Mouse (Mus musculus): ENCODE data around the gene Rgl1. TPM values are rescaled to one million over a fixed set of nuclear protein-coding genes. Genes with fewer than 3 reads are reported as not detected.

Rgl1 gene
- polyA plus RNA-seq, 1 experiment from 2014 or later, result 23.0 TPM

DNA sequence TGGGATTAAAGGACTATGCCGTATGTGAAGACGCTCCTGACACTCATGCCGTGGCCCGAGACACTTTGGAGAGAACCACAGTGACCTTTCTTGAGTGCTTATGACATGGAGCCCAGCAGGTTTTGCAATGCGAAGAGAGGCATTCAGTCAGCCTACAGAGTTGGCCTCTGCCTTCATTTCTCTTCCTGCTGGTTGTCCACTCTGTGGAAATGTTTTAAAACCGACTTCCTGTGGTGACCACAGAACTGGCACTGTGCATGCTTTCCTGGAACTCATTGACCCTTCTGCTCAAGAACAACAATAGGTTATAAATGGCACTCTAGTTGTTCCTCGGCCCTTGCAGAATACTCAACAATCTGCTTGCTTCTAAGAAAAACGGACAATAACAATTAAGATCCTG lies 166.8 kb downstream of the Rgl1 start:
- Histone ChIP-seq H3K4me2 (replicated peaks; ENCODE audit: low read depth) (no peak overlapping the region), H3K4me1 (replicated peaks; ENCODE audit: control insufficient read depth, insufficient read depth) (no peaks in the 10 kb centered on the region), H3K27me3 (ENCODE audit: control insufficient read depth, insufficient read depth, low read length) (no peaks in the 10 kb centered on the region), H3K27ac (replicated peaks) (no peak overlapping the region), H3K9me3 (ENCODE audit: control insufficient read depth, low read length) (no peaks in the 10 kb centered on the region), H3K36me3 (ENCODE audit: control insufficient read depth, insufficient read depth, low read length) (no peaks in the 10 kb centered on the region), H3K4me3 (ENCODE audit: low read depth, low read length) (no peak overlapping the region), H3K9ac (ENCODE audit: low read length) (no peak overlapping the region)
- DNase-seq (ENCODE audit: low spot score) (no peak), ATAC-seq (ENCODE audit: low FRiP score, low TSS enrichment) (no peak)
- TF ChIP-seq EP300 (optimal IDR thresholded peaks at IDR 0.05) (no peak), CTCF (IDR thresholded peaks at IDR 0.05; ENCODE audit: low read depth) (no peak)
- 62% methylated on average over 8 of the region's 8 CpGs for WGBS

DNA sequence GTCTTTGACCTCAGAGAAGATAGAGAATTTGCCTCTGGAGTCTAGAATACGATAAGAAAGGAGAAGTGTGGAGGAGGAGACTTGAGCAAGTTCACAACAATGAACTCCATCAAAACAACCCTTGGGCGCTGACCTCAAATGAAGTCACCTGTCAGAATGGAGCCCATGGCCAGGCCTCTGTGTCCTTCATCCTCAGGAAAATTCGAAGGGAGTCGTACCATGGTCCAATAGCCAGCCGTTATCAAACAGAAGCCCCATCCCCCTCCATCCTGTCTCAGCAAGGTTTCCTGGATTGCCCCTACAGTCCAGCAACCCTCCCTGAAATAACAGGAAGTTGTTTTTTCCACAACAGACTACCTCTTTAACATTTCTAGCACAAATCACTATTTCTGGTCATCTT lies 171.5 kb downstream of the Rgl1 start:
- Histone ChIP-seq H3K36me3 (ENCODE audit: control insufficient read depth, insufficient read depth, low read length) (no peaks in the 10 kb centered on the region), H3K27ac (replicated peaks) (no peak overlapping the region), H3K4me3 (ENCODE audit: low read depth, low read length) (no peak overlapping the region), H3K27me3 (ENCODE audit: control insufficient read depth, insufficient read depth, low read length) (no peaks in the 10 kb centered on the region), H3K4me2 (replicated peaks; ENCODE audit: low read depth) (no peak overlapping the region), H3K4me1 (replicated peaks; ENCODE audit: control insufficient read depth, insufficient read depth) (no peaks in the 10 kb centered on the region), H3K9me3 (ENCODE audit: control insufficient read depth, low read length) (no peaks in the 10 kb centered on the region), H3K9ac (ENCODE audit: low read length) (no peak overlapping the region)
- TF ChIP-seq CTCF (IDR thresholded peaks at IDR 0.05; ENCODE audit: low read depth) (no peak), EP300 (optimal IDR thresholded peaks at IDR 0.05) (no peak)
- WGBS, result 80% methylated on average over 5 of the region's 5 CpGs
- no peak for ATAC-seq (ENCODE audit: low FRiP score, low TSS enrichment)
- no peak for DNase-seq (ENCODE audit: low spot score)

DNA sequence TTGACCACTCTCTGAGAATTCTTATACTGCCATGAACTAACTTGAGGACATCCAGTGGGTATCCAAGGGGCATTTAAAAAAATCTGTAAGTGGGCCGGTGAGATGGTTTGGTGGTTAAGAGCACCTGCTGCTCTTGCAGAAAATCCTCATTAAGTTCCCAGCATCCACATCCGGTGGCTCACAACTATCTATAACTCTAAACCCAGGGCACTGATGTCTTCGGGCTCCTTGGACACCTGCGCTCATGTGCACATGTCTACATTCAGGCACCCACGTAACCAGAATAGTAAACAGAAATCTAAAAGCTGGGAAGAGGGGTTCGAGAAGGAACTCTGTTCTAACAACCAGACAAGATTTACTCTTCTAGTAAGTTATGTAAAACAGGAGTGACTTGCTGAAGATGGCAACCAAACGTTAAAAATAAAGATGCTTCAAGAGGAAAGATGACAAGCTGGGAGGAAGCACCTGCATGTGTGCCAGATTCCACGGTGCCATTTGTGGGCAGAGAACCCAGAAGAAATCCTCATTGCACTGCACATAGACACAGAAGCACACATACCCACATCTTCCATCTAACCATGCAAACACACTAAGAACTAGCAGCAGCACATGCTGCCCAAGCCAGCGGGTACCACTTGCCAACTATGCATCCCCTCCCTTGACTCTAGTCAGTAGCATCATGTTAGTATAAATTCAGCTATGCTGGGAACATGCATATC lies 172.2 kb downstream of the Rgl1 start:
- H3K36me3 ChIP-seq (ENCODE audit: control insufficient read depth, insufficient read depth, low read length), result no peaks in the 10 kb centered on the region
- 85% methylated on average over 9 of the region's 9 CpGs for WGBS
- 0 out of 2 replicates have a peak, but pooled peaks cover 5% of the 10 kb centered on the region for H3K4me1 ChIP-seq (replicated peaks; ENCODE audit: control insufficient read depth, insufficient read depth)
- H3K4me3 ChIP-seq (ENCODE audit: low read depth, low read length), result no peak overlapping the region
- no peaks in the 10 kb centered on the region for H3K9me3 ChIP-seq (ENCODE audit: control insufficient read depth, low read length)
- H3K4me2 ChIP-seq (replicated peaks; ENCODE audit: low read depth), result no peak overlapping the region
- no peak for ATAC-seq (ENCODE audit: low FRiP score, low TSS enrichment)
- H3K27ac ChIP-seq (replicated peaks), result no peak overlapping the region
- no peak overlapping the region for H3K9ac ChIP-seq (ENCODE audit: low read length)
- TF ChIP-seq CTCF (IDR thresholded peaks at IDR 0.05; ENCODE audit: low read depth), result no peak
- no peak for TF ChIP-seq EP300 (optimal IDR thresholded peaks at IDR 0.05)
- no peak for DNase-seq (ENCODE audit: low spot score)
- no peaks in the 10 kb centered on the region for H3K27me3 ChIP-seq (ENCODE audit: control insufficient read depth, insufficient read depth, low read length)

DNA sequence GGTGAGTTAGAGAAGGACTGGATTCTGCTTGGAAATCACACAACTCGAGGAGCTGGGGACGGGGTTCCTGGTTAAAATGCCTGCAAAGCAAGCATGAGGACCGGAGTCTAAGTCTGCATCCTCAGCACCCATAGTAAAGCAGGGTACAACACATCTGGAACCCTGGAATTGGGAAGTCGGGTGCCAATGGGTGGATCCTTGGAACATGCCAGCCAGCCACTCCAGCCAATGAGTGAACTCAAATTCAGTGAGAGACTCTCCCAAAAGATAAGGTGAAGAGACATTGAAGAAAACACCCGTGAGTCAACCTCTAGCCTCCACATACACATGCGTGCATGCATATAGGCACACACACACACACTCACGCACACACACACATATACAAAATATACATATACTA lies 172.8 kb downstream of the Rgl1 start:
- Histone ChIP-seq H3K9me3 (ENCODE audit: control insufficient read depth, low read length) (no peaks in the 10 kb centered on the region), H3K36me3 (ENCODE audit: control insufficient read depth, insufficient read depth, low read length) (no peaks in the 10 kb centered on the region), H3K4me1 (replicated peaks; ENCODE audit: control insufficient read depth, insufficient read depth) (0 out of 2 replicates have a peak, but pooled peaks cover 5% of the 10 kb centered on the region), H3K9ac (ENCODE audit: low read length) (no peak overlapping the region), H3K27me3 (ENCODE audit: control insufficient read depth, insufficient read depth, low read length) (no peaks in the 10 kb centered on the region), H3K27ac (replicated peaks) (no peak overlapping the region), H3K4me3 (ENCODE audit: low read depth, low read length) (no peak overlapping the region), H3K4me2 (replicated peaks; ENCODE audit: low read depth) (no peak overlapping the region)
- 90% methylated on average over 7 of the region's 7 CpGs for WGBS
- TF ChIP-seq EP300 (optimal IDR thresholded peaks at IDR 0.05) (no peak), CTCF (IDR thresholded peaks at IDR 0.05; ENCODE audit: low read depth) (no peak)
- no peak for DNase-seq (ENCODE audit: low spot score)
- ATAC-seq (ENCODE audit: low FRiP score, low TSS enrichment), result no peak

DNA sequence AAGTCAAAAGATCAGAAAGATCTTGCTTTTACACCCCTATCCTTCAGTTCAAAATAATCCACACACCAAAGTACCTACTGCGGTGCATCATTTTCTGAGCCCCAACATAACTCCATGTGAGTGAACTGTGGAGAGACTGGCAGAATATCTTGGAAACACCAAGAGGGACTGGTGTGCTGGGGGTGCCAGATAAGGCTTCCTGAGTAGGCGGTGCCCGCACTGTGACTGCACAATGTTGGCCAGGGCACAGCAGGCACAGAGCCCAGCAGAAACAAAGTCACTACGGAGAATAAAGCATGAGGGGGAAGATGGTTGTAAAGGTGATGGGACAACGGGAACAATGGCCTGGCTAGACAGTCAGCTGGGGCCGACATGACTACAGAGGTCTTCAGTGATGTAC lies 173.5 kb downstream of the Rgl1 start:
- Histone ChIP-seq H3K9me3 (ENCODE audit: control insufficient read depth, low read length) (no peaks in the 10 kb centered on the region), H3K4me1 (replicated peaks; ENCODE audit: control insufficient read depth, insufficient read depth) (0 out of 2 replicates have a peak, but pooled peaks cover 5% of the 10 kb centered on the region), H3K9ac (ENCODE audit: low read length) (no peak overlapping the region), H3K4me2 (replicated peaks; ENCODE audit: low read depth) (no peak overlapping the region), H3K4me3 (ENCODE audit: low read depth, low read length) (no peak overlapping the region), H3K27ac (replicated peaks) (no peak overlapping the region), H3K27me3 (ENCODE audit: control insufficient read depth, insufficient read depth, low read length) (no peaks in the 10 kb centered on the region), H3K36me3 (ENCODE audit: control insufficient read depth, insufficient read depth, low read length) (no peaks in the 10 kb centered on the region)
- peak; percentile 40; the same call in 1 of the 2 replicates for ATAC-seq (ENCODE audit: low FRiP score, low TSS enrichment)
- no peak for DNase-seq (ENCODE audit: low spot score)
- TF ChIP-seq EP300 (optimal IDR thresholded peaks at IDR 0.05), result no peak
- 75% methylated on average over 6 of the region's 6 CpGs for WGBS

DNA sequence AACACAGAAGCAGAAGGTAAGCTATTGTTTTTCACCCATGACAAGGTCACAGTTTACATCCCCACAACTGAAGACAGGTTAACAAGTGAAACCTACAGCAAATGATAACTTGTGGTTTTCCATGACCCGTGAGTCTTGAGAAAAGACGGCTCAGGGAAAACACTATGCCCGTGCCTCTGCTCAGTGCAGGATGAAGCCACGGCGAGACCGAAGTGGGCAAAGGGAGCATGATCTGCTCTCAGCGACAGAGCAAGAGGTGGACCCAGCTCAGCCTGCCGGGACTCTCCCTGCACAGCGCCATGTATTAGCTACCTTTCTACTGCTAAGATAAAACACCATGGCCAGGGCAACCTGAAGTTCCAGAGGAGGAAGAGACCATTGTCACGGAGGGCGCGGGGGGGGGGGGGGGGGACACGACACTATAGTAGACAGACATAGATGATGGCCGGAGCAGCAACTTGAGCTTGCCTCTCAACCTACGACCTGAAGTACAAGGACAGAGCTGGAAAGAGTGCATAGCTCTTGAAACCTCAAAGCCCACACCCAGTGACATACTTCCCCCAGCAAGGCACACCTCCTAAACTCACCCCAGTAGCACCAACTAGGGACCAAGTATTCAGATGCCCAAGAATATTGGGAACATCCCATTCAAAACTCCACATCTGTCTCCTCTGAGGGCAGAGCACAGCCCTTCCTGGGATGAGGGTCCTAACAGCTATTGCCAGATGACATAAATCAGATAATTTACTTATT lies 174.2 kb downstream of the Rgl1 start:
- Histone ChIP-seq H3K27me3 (ENCODE audit: control insufficient read depth, insufficient read depth, low read length) (no peaks in the 10 kb centered on the region), H3K36me3 (ENCODE audit: control insufficient read depth, insufficient read depth, low read length) (no peaks in the 10 kb centered on the region), H3K4me3 (ENCODE audit: low read depth, low read length) (no peak overlapping the region), H3K27ac (replicated peaks) (no peak overlapping the region), H3K9ac (ENCODE audit: low read length) (no peak overlapping the region), H3K4me2 (replicated peaks; ENCODE audit: low read depth) (no peak overlapping the region), H3K9me3 (ENCODE audit: control insufficient read depth, low read length) (no peaks in the 10 kb centered on the region), H3K4me1 (replicated peaks; ENCODE audit: control insufficient read depth, insufficient read depth) (0 out of 2 replicates have a peak, but pooled peaks cover 5% of the 10 kb centered on the region)
- ATAC-seq (ENCODE audit: low FRiP score, low TSS enrichment) (no peak), DNase-seq (ENCODE audit: low spot score) (no peak)
- TF ChIP-seq EP300 (optimal IDR thresholded peaks at IDR 0.05) (no peak), CTCF (IDR thresholded peaks at IDR 0.05; ENCODE audit: low read depth) (no peak)
- WGBS, result 85% methylated on average over 15 of the region's 15 CpGs

Measured in stomach, postnatal 0 days (tissue).